ENCODE assay signal across 9 mouse cellular contexts in genomic region chr8:121729754-121730153, GRCm38 (mm10). TPM values are rescaled to one million over a fixed set of nuclear protein-coding genes. Genes with fewer than 3 reads are reported as not detected.
DNase-seq lines count a peak whose midpoint lies in the region; ATAC-seq lines count a peak whose summit lies in the region.
"Had no signal": no experiment of that assay in that cellular context is flagged by ENCODE, and none has a peak within 500 bp of the region (broad histone marks: within the 10 kb centered on the region; RNA-seq: fewer than 3 reads in every experiment).

No protein-coding gene starts in this region.

- peaks cover 13% of the 10 kb centered on the region for H3K4me1 ChIP-seq in heart, embryonic 15.5 days (replicated peaks)
- peaks cover 42% of the 10 kb centered on the region for H3K4me1 ChIP-seq in hindbrain, embryonic 13.5 days (replicated peaks)
- peaks cover 23% of the 10 kb centered on the region for H3K4me1 ChIP-seq in midbrain, embryonic 15.5 days

- peak overlapping the region; percentile 86 for H3K4me2 ChIP-seq in heart, embryonic 15.5 days
- peak overlapping the region; percentile 67 for H3K4me2 ChIP-seq in hindbrain, embryonic 13.5 days
- peak overlapping the region; percentile 91 for H3K4me2 ChIP-seq in midbrain, embryonic 15.5 days

- no peak overlapping the region for H3K27ac ChIP-seq in heart, embryonic 15.5 days
- peak overlapping the region; percentile 76; the same call in 1 of the 2 replicates for H3K27ac ChIP-seq in hindbrain, embryonic 13.5 days
- 0 out of 2 replicates have a peak overlapping the region, but pooled peaks have one; percentile 24 for H3K27ac ChIP-seq in midbrain, embryonic 15.5 days

- H3K4me3 ChIP-seq in heart, embryonic 15.5 days: peak overlapping the region; percentile 50
- H3K4me3 ChIP-seq in hindbrain, embryonic 13.5 days: peak overlapping the region; percentile 81
- H3K4me3 ChIP-seq in midbrain, embryonic 15.5 days: peak overlapping the region; percentile 81

- H3K36me3 ChIP-seq in heart, embryonic 15.5 days: no peaks in the 10 kb centered on the region
- H3K36me3 ChIP-seq in hindbrain, embryonic 13.5 days: peaks cover 6% of the 10 kb centered on the region; the same call in 1 of the 2 replicates
- no peaks in the 10 kb centered on the region for H3K36me3 ChIP-seq in midbrain, embryonic 15.5 days (replicated peaks)
- H3K36me3 ChIP-seq: G1E had no signal

- H3K27me3 ChIP-seq in heart, embryonic 15.5 days: peaks cover 80% of the 10 kb centered on the region
- H3K27me3 ChIP-seq in hindbrain, embryonic 13.5 days: peaks cover 67% of the 10 kb centered on the region
- H3K27me3 ChIP-seq in midbrain, embryonic 15.5 days (replicated peaks): peaks cover 10% of the 10 kb centered on the region

- DNase-seq in heart, adult 8-10 months (ENCODE audit: low spot score): no peak
- DNase-seq in cerebellum, postnatal 10 days: peak; percentile 60 to 69
- no peak for DNase-seq in spleen, postnatal 36 days (ENCODE audit: low spot score in 2 of 2)
- no peak for DNase-seq in urinary bladder, adult 18-20 months (ENCODE audit: low spot score in 2 of 2)
- no peak for DNase-seq in T-cell, adult 2 months (ENCODE audit: low spot score)

- no peak for ATAC-seq in heart, embryonic 15.5 days (replicated peaks; ENCODE audit: insufficient number of reproducible peaks, insufficient read depth, low FRiP score, low read depth)
- ATAC-seq in hindbrain, embryonic 13.5 days (ENCODE audit: low FRiP score): no peak
- 0 out of 2 replicates have a peak, but pooled peaks have one; percentile 51 for ATAC-seq in midbrain, embryonic 15.5 days (replicated peaks)

- no peak overlapping the region for H3K9ac ChIP-seq in heart, embryonic 15.5 days
- H3K9ac ChIP-seq in hindbrain, embryonic 13.5 days: peak overlapping the region; percentile 90
- peak overlapping the region; percentile 76 for H3K9ac ChIP-seq in midbrain, embryonic 15.5 days

- WGBS in heart, embryonic 15.5 days: under 1% methylated on average over 53 of the region's 54 CpGs
- 0% methylated on average over 33 of the region's 54 CpGs for WGBS in hindbrain, embryonic 13.5 days
- WGBS in midbrain, embryonic 15.5 days: under 1% methylated on average over 32 of the region's 54 CpGs

- H3K9me3 ChIP-seq in heart, embryonic 15.5 days (replicated peaks): no peaks in the 10 kb centered on the region
- H3K9me3 ChIP-seq in hindbrain, embryonic 13.5 days: no peaks in the 10 kb centered on the region
- H3K9me3 ChIP-seq in midbrain, embryonic 15.5 days: no peaks in the 10 kb centered on the region

RNA-seq across cellular contexts. Expression of gene Jph3, which starts 0.3 kb away (rescaled TPM):
- 0.21 and 1.2 TPM in 2 replicates for polyA plus RNA-seq in heart, embryonic 15.5 days (2015; fragmentation: Nextera tagmentation; extraction: Ambion mirVana)
- total RNA-seq in heart, adult 8-10 months (2022): under 1 TPM in 1 of 4 experiments, not detected in 3; 0.16 TPM
- polyA plus RNA-seq in hindbrain, embryonic 13.5 days (2015; fragmentation: Nextera tagmentation; extraction: Ambion mirVana): 87.0 and 90.0 TPM in 2 replicates
- polyA plus RNA-seq in midbrain, embryonic 15.5 days (2015; fragmentation: Nextera tagmentation; extraction: Ambion mirVana): 111 and 114 TPM in 2 replicates
- polyA plus RNA-seq: G1E had no signal

Comparison
In these comparisons a context has a peak if more than half of its experiments do, and no peak if none do; other contexts are left out.
1. DNase-seq: peak in cerebellum, postnatal 10 days (2 of 2); none in heart, adult 8-10 months (single experiment), spleen, postnatal 36 days (0 of 2), urinary bladder, adult 18-20 months (0 of 2) and T-cell, adult 2 months (single experiment).
2. RNA of gene Jph3, which starts 0.3 kb away (polyA plus RNA-seq): 111 to 114 TPM in midbrain, embryonic 15.5 days and 87.0 to 90.0 TPM in hindbrain, embryonic 13.5 days; 0.21 to 1.2 TPM in heart, embryonic 15.5 days; every median in the first group is over 10 times any median in the second.
3. Peak in every context shown above with its lines, with median percentiles within 50 percentile points of each other: H3K4me2 ChIP-seq and H3K4me3 ChIP-seq.